Mouse (Mus musculus): ENCODE data around the gene Polr3h. TPM values are rescaled to one million over a fixed set of nuclear protein-coding genes. Genes with fewer than 3 reads are reported as not detected.
A peak's percentile ranks its signal among the peaks of the same experiment; 100 is the strongest.

Polr3h gene
- total and polyA plus RNA-seq, 3 experiments, result 8.4 to 36.8 (median 25.0) TPM

DNA sequence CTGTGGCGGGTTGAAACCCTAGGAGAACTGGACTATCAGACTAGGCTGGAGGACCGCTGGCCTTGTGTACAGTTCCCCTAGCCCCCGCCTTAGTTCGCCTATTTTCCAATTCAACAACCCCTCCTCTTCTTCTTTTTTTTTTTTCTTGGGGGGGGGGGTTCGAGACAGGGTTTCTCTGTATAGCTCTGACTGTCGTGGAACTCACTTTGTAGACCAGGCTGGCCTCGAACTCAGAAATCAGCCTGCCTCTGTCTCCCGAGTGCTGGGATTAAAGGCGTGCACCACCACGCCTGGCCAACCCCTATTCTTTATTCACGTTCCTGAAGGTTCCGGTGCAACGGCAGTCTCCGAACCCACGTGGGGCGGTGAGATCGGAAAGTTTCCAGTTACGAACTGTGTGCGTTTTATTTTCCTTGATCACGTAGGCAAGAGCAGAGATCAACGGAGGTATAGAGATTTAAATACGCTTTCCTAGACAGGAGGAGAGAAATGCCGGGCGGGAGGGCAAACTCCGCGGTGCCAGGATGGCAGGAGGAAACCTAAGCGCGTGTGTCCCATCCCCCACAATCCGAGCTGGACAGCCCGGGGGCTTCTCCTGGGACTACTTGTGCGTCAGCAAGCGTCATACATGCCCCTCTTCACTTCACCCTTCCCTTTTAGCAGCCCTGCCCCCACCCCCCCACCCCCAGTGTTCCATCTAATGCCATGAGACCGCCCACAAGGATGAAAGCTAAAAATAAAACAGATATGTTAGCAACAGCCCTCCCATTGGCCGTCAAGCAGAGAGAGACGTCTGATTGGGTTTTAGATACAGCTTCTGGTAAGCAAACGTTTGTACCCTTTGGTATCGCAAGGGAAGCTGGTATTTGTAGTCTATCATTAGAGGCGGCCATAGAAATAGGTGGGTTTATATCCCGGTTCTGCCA, 66.4 kb downstream of the Polr3h start:
- no peaks in the 10 kb centered on the region for H3K27me3 ChIP-seq (ENCODE audit: insufficient read depth, low read length)
- peak; percentile 82 for DNase-seq (ENCODE audit: low spot score)

GRCm38 (mm10) chr15:81858517-81859329, 67.3 kb downstream of the Polr3h start, which contains the start of gene Tob2:
Gene Tob2, minus strand, starts transcription at chr15:81858796.
- H3K9me3 ChIP-seq (replicated peaks), result no peaks in the 10 kb centered on the region
- H3K27me3 ChIP-seq (ENCODE audit: insufficient read depth, low read length), result no peaks in the 10 kb centered on the region
- peaks cover 54% of the 10 kb centered on the region for H3K4me1 ChIP-seq (ENCODE audit: insufficient read depth, low read depth, low read length)
- ATAC-seq (ENCODE audit: extremely low read depth, insufficient number of reproducible peaks, low FRiP score, poor library complexity, severe bottlenecking) (no peak), DNase-seq (ENCODE audit: low spot score) (no peak)
- H3K4me3 ChIP-seq (ENCODE audit: low read depth, low read length), result peak within 1 kb of the TSS; percentile 85
- peaks cover 23% of the 10 kb centered on the region for H3K36me3 ChIP-seq (replicated peaks)
- TF ChIP-seq GATA1 (IDR thresholded peaks at IDR 0.05; ENCODE audit: borderline replicate concordance, low read length) (no peak), TAL1 (conservative IDR thresholded peaks at IDR 0.05; ENCODE audit: low read depth, low read length) (no peak), CTCF (IDR thresholded peaks at IDR 0.05; ENCODE audit: low read depth, low read length) (no peak), POLR2AphosphoS5 (IDR thresholded peaks at IDR 0.05; ENCODE audit: insufficient replicate concordance, low read depth, low read length) (no peak), GATA2 (IDR thresholded peaks at IDR 0.05; ENCODE audit: borderline replicate concordance, low read depth, low read length) (no peak)

More for the DNA sequence above, 66.4 kb downstream of the Polr3h start:
- peak overlapping the region; percentile 85 for H3K4me3 ChIP-seq (ENCODE audit: low read depth, low read length)
- peaks cover 25% of the 10 kb centered on the region for H3K36me3 ChIP-seq (replicated peaks)
- H3K4me1 ChIP-seq (ENCODE audit: insufficient read depth, low read depth, low read length), result peaks cover 55% of the 10 kb centered on the region
- ATAC-seq (ENCODE audit: extremely low read depth, insufficient number of reproducible peaks, low FRiP score, poor library complexity, severe bottlenecking), result peak; percentile 65
- TF ChIP-seq POLR2AphosphoS5 (IDR thresholded peaks at IDR 0.05; ENCODE audit: insufficient replicate concordance, low read depth, low read length) (no peak), GATA1 (IDR thresholded peaks at IDR 0.05; ENCODE audit: borderline replicate concordance, low read length) (no peak), GATA2 (IDR thresholded peaks at IDR 0.05; ENCODE audit: borderline replicate concordance, low read depth, low read length) (no peak), CTCF (IDR thresholded peaks at IDR 0.05; ENCODE audit: low read depth, low read length) (no peak), TAL1 (conservative IDR thresholded peaks at IDR 0.05; ENCODE audit: low read depth, low read length) (no peak)
- no peaks in the 10 kb centered on the region for H3K9me3 ChIP-seq (replicated peaks)

GRCm38 (mm10) chr15:81858138-81858516, 67.9 kb downstream of the Polr3h start:
- Histone ChIP-seq H3K36me3 (replicated peaks) (peaks cover 26% of the 10 kb centered on the region), H3K27me3 (ENCODE audit: insufficient read depth, low read length) (no peaks in the 10 kb centered on the region), H3K9me3 (replicated peaks) (no peaks in the 10 kb centered on the region), H3K4me3 (ENCODE audit: low read depth, low read length) (peak overlapping the region; percentile 85), H3K4me1 (ENCODE audit: insufficient read depth, low read depth, low read length) (peaks cover 56% of the 10 kb centered on the region)
- ATAC-seq (ENCODE audit: extremely low read depth, insufficient number of reproducible peaks, low FRiP score, poor library complexity, severe bottlenecking) (no peak), DNase-seq (ENCODE audit: low spot score) (peak; percentile 79)
- no peak for TF ChIP-seq GATA2 (IDR thresholded peaks at IDR 0.05; ENCODE audit: borderline replicate concordance, low read depth, low read length)
- TF ChIP-seq POLR2AphosphoS5 (IDR thresholded peaks at IDR 0.05; ENCODE audit: insufficient replicate concordance, low read depth, low read length), result peak; percentile 92; the same call in 1 of the 2 replicates

- peak; percentile 44 for DNase-seq (ENCODE audit: low spot score)
- Histone ChIP-seq H3K27me3 (ENCODE audit: insufficient read depth, low read length) (no peaks in the 10 kb centered on the region), H3K36me3 (replicated peaks) (peaks cover 28% of the 10 kb centered on the region), H3K4me1 (ENCODE audit: insufficient read depth, low read depth, low read length) (peaks cover 59% of the 10 kb centered on the region), H3K4me3 (ENCODE audit: low read depth, low read length) (peak overlapping the region; percentile 85), H3K9me3 (replicated peaks) (no peaks in the 10 kb centered on the region)
- TF ChIP-seq TAL1 (conservative IDR thresholded peaks at IDR 0.05; ENCODE audit: low read depth, low read length) (no peak), GATA1 (IDR thresholded peaks at IDR 0.05; ENCODE audit: borderline replicate concordance, low read length) (no peak), POLR2AphosphoS5 (IDR thresholded peaks at IDR 0.05; ENCODE audit: insufficient replicate concordance, low read depth, low read length) (no peak), CTCF (IDR thresholded peaks at IDR 0.05; ENCODE audit: low read depth, low read length) (no peak), GATA2 (IDR thresholded peaks at IDR 0.05; ENCODE audit: borderline replicate concordance, low read depth, low read length) (no peak)
- no peak for ATAC-seq (ENCODE audit: extremely low read depth, insufficient number of reproducible peaks, low FRiP score, poor library complexity, severe bottlenecking)
These were observed 68.3 kb downstream of the Polr3h start for GRCm38 (mm10) chr15:81857724-81858116.

DNA sequence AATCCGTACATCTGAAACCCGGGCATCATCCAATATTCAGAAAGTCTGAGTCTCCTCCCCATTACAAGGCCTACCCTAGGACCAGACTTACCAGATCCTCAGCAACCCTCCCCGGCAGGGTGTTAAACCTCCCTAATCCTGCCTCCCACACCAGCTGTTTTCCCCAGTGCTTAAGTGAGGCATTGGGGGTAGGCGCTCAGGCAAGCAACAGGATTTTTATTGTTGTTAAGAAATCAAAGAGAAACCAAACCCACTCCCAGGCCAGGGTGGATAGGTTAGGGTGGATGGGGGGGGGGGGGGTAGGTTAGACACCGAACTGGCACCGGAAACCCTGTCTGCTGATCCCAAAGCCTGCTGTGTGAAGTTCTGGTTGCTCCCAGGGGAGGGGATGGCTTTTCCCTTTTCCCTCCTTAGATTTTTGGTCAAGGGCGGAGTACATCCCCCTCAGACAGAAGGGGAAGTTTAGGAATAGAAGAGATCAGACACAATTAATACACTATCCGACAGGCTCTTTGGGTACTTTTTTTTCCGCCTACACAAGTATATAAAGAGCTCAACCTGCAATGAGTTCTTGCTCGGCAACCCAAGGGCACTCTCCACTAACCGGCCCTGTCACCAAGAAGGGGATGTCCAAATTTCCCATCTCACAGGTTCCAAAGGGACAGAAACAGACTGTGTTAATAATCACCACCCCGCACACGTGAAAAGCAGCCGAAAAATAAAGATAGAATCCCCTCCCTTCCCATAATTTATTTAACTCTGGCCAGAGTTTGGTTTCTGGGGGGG, 68.9 kb downstream of the Polr3h start:
- Histone ChIP-seq H3K4me1 (ENCODE audit: insufficient read depth, low read depth, low read length) (peaks cover 65% of the 10 kb centered on the region), H3K9me3 (replicated peaks) (no peaks in the 10 kb centered on the region), H3K4me3 (ENCODE audit: low read depth, low read length) (peak overlapping the region; percentile 85), H3K27me3 (ENCODE audit: insufficient read depth, low read length) (no peaks in the 10 kb centered on the region), H3K36me3 (replicated peaks) (peaks cover 29% of the 10 kb centered on the region)
- no peak for TF ChIP-seq POLR2AphosphoS5 (IDR thresholded peaks at IDR 0.05; ENCODE audit: insufficient replicate concordance, low read depth, low read length)
- no peak for ATAC-seq (ENCODE audit: extremely low read depth, insufficient number of reproducible peaks, low FRiP score, poor library complexity, severe bottlenecking)
- no peak for DNase-seq (ENCODE audit: low spot score)
